Mouse (Mus musculus) heart, embryonic 14.5 days (tissue): ENCODE results near the gene Gpr4. TPM values are rescaled to one million over a fixed set of nuclear protein-coding genes. Genes with fewer than 3 reads are reported as not detected.

Experiments
- ATAC-seq: fragments of 200-750 bp; cut with Nextera tagmentation; 2 replicates; pipeline ENCODE4 v1.8.0; 2017; ENCODE audit warnings: low read depth, moderate TSS enrichment; ENCODE audit not compliant: insufficient number of reproducible peaks, insufficient read depth, low FRiP score
- H3K27ac ChIP-seq, 2 experiments: fragments of 200-500 bp in 1 of 2; fragments of 300-500 bp in 1 of 2; sonication (generic) in 1 of 2; replicated peaks in 1 of 2; 2 replicates each; pipeline ENCODE4 v1.5.1; 2012 to 2014; ENCODE audit warnings: low read depth in 2 of 2, low read length in 2 of 2, control low read depth in 1 of 2, mild to moderate bottlenecking in 1 of 2, mixed read lengths in 1 of 2; ENCODE audit not compliant: control insufficient read depth in 1 of 2, insufficient read depth in 1 of 2
- H3K27me3 ChIP-seq: fragments of 300-500 bp; sonication (generic); 2 replicates; pipeline ENCODE4 v1.6.1; 2014; ENCODE audit warnings: mild to moderate bottlenecking, low read length, control low read depth; ENCODE audit not compliant: control insufficient read depth, insufficient read depth
- H3K36me3 ChIP-seq: fragments of 300-500 bp; sonication (generic); 2 replicates; pipeline ENCODE4 v1.6.1; 2014; ENCODE audit warnings: mild to moderate bottlenecking, control low read depth, low read length, mixed read lengths; ENCODE audit not compliant: control insufficient read depth, insufficient read depth
- H3K4me1 ChIP-seq, 2 experiments: fragments of 200-500 bp in 1 of 2; fragments of 300-500 bp in 1 of 2; sonication (generic) in 1 of 2; 2 replicates each; pipeline ENCODE4 v1.6.1; 2012 to 2014; ENCODE audit warnings: low read length in 2 of 2, control low read depth in 1 of 2, mixed read lengths in 1 of 2; ENCODE audit not compliant: control insufficient read depth in 2 of 2, insufficient read depth in 2 of 2
- H3K4me2 ChIP-seq: fragments of 300-500 bp; sonication (generic); 2 replicates; pipeline ENCODE4 v1.6.1; 2014; ENCODE audit warnings: mild to moderate bottlenecking, low read length
- H3K4me3 ChIP-seq, 2 experiments: fragments of 200-500 bp in 1 of 2; fragments of 300-500 bp in 1 of 2; sonication (generic) in 1 of 2; 2 replicates each; pipeline ENCODE4 v1.5.1; 2012 to 2014; ENCODE audit warnings: low read length in 2 of 2, mild to moderate bottlenecking in 2 of 2, control low read depth in 1 of 2, low read depth in 1 of 2, moderate library complexity in 1 of 2; ENCODE audit not compliant: control insufficient read depth in 1 of 2, insufficient read depth in 1 of 2
- H3K9ac ChIP-seq: fragments of 300-500 bp; sonication (generic); 2 replicates; pipeline ENCODE4 v1.6.1; 2014; ENCODE audit warnings: mild to moderate bottlenecking, low read length
- H3K9me3 ChIP-seq: fragments of 300-500 bp; sonication (generic); 2 replicates; pipeline ENCODE4 v1.6.1; 2016; ENCODE audit warnings: low read length, control low read depth; ENCODE audit not compliant: control insufficient read depth
- WGBS: fragments of 180-500 bp; shearing (Covaris S2); extraction: QIAGEN DNeasy Blood & Tissue Kit; methylation state at CpG from one replicate; pipeline ENCODE4 v1.1.7; 2014; 5-methylcytosine and 5-hydroxymethylcytosine counted together
- polyA plus RNA-seq: library from polyadenylated mRNA; unstranded; fragments of >200 nt; fragmentation: Nextera tagmentation; extraction: Ambion mirVana; gene quantifications from 2 replicates; pipeline ENCODE4 v1.2.1, GENCODE M21; 2014

The Gpr4 gene
- polyA plus RNA-seq, 1 experiment from 2014 or later, result 1.6 TPM

DNA sequence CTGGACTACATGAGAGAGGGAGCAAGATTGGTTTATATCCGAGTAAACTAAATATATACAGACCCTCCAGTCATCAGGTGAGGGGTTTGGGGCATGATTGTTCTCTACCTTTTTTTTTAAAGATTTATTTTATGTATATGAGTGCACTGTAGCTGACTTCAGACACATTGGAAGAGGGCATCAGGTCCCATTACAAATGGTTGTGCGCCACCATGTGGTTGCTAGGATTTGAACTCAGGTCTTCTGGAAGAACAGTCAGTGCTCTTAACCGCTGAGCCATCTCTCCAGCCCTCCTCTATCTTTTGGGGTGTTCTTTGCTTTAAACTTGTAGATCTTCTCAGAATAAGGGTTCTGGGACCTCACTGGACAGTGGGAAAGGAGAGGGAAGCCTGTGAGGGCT lies 7.7 kb downstream of the Gpr4 start:
- WGBS, result 65% methylated on average over 3 of the region's 3 CpGs
- H3K4me2 ChIP-seq, result no peak overlapping the region
- no peak for ATAC-seq
- H3K4me1 ChIP-seq, result no peaks in the 10 kb centered on the region; a peak in 1 of 4 replicates
- H3K4me3 ChIP-seq, result no peak overlapping the region
- H3K27ac ChIP-seq, result no peak overlapping the region
- no peaks in the 10 kb centered on the region for H3K27me3 ChIP-seq
- no peak overlapping the region for H3K9ac ChIP-seq
- no peaks in the 10 kb centered on the region for H3K9me3 ChIP-seq
- H3K36me3 ChIP-seq, result peaks cover under 1% of the 10 kb centered on the region; the same call in 1 of the 2 replicates

DNA sequence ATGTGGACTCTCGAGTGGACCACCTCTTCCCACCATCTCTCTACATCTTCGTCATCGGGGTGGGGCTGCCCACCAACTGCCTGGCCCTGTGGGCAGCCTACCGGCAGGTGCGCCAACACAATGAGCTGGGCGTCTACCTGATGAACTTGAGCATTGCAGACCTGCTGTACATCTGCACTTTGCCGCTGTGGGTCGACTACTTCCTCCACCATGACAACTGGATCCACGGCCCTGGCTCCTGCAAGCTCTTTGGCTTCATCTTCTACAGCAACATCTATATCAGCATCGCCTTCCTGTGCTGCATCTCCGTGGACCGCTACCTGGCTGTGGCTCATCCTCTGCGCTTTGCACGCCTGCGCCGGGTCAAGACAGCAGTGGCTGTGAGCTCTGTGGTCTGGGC lies 9.9 kb downstream of the Gpr4 start:
- no peak overlapping the region for H3K4me2 ChIP-seq
- peaks cover 8% of the 10 kb centered on the region for H3K36me3 ChIP-seq
- H3K9me3 ChIP-seq, result no peaks in the 10 kb centered on the region
- ATAC-seq, result no peak
- WGBS, result 92% methylated on average over 16 of the region's 16 CpGs
- H3K27ac ChIP-seq, result no peak overlapping the region
- H3K27me3 ChIP-seq, result no peaks in the 10 kb centered on the region
- H3K4me3 ChIP-seq, result no peak overlapping the region
- no peak overlapping the region for H3K9ac ChIP-seq
- H3K4me1 ChIP-seq, result peaks cover 5 to 6% of the 10 kb centered on the region in 2 experiments

DNA sequence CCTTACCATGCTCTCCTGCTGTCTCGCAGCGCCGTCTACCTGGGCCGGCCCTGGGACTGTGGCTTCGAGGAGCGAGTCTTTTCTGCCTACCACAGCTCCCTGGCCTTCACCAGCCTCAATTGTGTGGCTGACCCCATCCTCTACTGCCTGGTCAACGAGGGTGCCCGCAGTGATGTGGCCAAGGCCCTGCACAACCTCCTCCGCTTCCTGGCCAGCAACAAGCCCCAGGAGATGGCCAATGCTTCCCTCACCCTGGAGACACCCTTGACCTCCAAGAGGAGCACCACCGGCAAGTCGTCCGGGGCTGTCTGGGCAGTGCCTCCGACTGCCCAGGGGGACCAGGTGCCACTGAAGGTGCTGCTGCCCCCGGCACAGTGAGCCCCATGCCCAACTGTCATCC lies 10.5 kb downstream of the Gpr4 start:
- Histone ChIP-seq H3K4me3 (no peak overlapping the region), H3K4me1 (peaks cover 5 to 6% of the 10 kb centered on the region in 2 experiments), H3K9me3 (no peaks in the 10 kb centered on the region), H3K36me3 (peaks cover 8% of the 10 kb centered on the region), H3K27me3 (no peaks in the 10 kb centered on the region), H3K27ac (no peak overlapping the region), H3K9ac (no peak overlapping the region), H3K4me2 (no peak overlapping the region)
- ATAC-seq, result no peak
- WGBS, result 89% methylated on average over 14 of the region's 14 CpGs

DNA sequence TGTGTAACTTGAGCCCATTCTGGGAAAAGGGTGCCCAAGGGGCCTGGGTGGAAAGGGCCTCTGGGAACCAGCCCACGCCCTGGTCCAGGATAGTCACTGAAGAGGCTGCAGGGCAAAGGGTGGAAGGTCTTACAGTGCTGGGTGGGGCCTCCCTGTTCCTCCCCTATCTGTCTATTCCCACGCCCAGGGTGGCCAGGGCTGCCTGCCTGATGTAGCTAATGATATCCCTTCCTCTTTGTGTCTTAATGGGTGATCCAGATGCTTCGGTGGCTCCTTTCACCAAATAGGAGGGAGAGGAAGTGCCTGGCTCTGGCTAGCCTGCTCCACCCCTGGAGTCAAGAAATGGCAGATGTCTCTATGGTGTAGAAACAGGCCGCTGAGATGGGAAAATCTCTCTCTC lies 12.6 kb downstream of the Gpr4 start:
- Histone ChIP-seq H3K27me3 (no peaks in the 10 kb centered on the region), H3K9me3 (no peaks in the 10 kb centered on the region), H3K4me1 (peaks cover 7 to 14% of the 10 kb centered on the region in 2 experiments), H3K9ac (no peak overlapping the region), H3K36me3 (peaks cover 8% of the 10 kb centered on the region), H3K4me2 (no peak overlapping the region), H3K4me3 (no peak overlapping the region), H3K27ac (no peak overlapping the region)
- no peak for ATAC-seq
- 77% methylated on average over 4 of the region's 4 CpGs for WGBS

DNA sequence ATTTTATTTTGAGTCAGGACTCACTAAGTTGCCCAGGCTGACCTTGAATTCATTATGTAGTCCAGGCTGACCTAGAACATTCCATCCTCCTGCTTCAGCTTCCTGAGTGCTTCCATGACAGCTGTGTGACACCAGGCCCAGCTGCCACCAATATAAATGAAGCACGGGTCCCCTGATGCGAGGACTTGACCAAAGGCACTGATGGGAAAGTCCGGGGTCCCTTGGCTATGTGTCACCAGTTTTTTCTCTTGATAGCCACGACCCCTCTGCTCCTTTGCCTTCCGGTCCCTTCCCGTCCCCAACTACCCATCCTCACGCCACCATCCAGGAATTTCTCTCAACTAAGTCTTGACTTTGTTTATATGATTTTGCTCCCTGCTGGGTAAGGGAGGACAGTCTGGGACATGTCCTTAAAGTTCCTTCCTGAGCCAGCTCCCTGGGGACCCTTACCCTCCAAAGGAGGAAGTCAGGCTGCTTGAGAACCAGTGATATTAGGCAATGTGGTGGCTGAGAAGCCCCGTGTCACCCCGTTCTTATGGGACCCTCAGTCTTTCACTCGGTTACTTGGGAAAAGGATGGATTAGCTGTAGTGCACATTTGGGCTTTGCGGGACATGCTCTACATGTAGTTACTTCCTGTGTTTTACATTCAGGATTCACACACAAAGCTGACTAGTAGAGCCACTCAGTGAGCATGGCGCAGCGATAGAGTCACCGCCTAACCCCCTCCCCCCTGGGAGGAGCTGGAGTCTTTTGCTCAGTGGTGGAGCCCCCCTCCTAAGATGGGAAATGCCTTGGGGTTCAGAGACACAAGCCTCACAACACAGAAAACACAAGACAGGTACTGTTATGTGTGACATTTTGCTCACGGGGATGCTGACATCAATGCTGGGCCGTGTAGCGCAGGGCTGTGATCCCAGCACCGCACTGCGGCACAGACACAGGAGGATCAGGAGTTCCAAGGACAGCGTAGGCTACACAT lies 14.8 kb downstream of the Gpr4 start:
- WGBS, result 17% methylated on average over 20 of the region's 20 CpGs

DNA sequence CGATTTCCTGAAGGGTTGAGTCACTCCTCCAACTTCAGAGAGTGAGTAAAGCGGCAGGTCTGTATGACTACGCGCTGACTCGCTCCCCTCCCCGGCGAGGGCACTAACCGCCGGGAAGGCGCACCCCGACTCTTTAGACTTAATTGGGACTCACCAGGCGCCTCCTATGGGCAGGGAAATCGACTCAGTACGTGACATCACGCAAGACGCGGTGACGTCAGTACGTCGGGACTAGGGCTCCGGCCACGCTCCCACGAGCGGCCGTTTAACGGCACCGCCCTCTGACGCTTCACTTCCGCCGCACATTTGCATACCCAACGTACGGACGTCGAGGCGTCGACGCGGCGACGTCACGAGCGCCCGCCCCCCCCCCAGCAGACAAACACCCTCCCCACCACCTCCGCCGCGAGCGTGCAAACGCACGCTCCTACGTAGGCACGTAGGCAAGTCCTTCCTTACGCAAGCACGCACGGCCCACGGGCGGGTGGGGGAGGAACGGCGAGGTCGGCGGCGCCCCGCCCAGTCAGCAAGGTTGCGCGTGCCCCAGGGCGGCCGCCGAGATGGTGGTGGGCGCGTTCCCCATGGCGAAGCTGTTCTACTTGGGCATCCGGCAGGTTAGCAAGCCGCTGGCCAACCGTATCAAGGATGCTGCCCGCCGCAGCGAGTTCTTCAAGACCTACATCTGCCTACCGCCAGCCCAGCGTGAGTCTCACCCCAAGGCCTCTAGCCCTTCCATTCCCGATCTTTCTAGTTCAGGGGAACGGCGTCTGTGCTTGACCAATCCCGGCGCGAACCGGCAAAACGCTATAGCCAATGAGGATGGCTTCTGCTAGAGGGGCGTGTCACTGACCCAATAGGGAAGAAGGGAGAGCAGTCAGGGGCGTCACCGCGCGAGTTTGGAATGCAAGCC lies 15.8 kb downstream of the Gpr4 start, which contains the start of gene Opa3:
Opa3 (plus strand) TSS at position 452 of the 910 bp plus-strand sequence.
- peak within 1 kb of the TSS; percentile 89 for H3K9ac ChIP-seq
- no peaks in the 10 kb centered on the region for H3K9me3 ChIP-seq
- peak within 1 kb of the TSS; percentile 99 to 100 for H3K27ac ChIP-seq
- peak within 1 kb of the TSS; percentile 84 for H3K4me2 ChIP-seq
- no peaks in the 10 kb centered on the region for H3K27me3 ChIP-seq
- ATAC-seq, result peak; percentile 94
- H3K4me3 ChIP-seq, result peak within 1 kb of the TSS; percentile 75 to 76
- peaks cover 16% of the 10 kb centered on the region for H3K36me3 ChIP-seq
- peaks cover 7 to 17% of the 10 kb centered on the region in 2 experiments for H3K4me1 ChIP-seq
- under 1% methylated on average over 89 of the region's 91 CpGs for WGBS

More for the DNA sequence above, 14.8 kb downstream of the Gpr4 start:
- ATAC-seq, result peak; percentile 18; the same call in 1 of the 2 replicates
- H3K9me3 ChIP-seq, result no peaks in the 10 kb centered on the region
- no peaks in the 10 kb centered on the region for H3K27me3 ChIP-seq
- peaks cover 7 to 14% of the 10 kb centered on the region in 2 experiments for H3K4me1 ChIP-seq
- peak overlapping the region; percentile 80 for H3K4me2 ChIP-seq
- peak overlapping the region; percentile 89 for H3K9ac ChIP-seq
- peak overlapping the region; percentile 91 to 100 for H3K27ac ChIP-seq
- H3K4me3 ChIP-seq, result peak overlapping the region; percentile 71 to 76
- H3K36me3 ChIP-seq, result peaks cover 16% of the 10 kb centered on the region

DNA sequence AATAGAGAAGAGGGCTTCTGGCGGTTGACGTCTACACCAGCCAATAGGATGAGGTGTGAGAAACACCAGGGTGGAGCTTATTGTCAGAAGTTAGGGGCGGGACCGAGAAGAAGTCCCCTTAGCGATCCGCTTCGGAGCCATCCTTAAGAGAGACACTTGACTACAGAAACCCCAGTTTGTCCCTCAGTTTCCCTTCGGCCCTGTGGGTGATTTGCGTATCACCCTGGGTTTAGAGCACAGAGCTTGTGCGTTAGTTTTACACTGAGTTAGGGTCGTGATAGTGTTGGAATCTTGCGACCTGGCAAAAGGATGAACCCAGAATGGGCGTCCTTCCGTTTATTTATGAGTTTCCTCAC lies 16.4 kb downstream of the Gpr4 start:
- Histone ChIP-seq H3K4me1 (peaks cover 7 to 17% of the 10 kb centered on the region in 2 experiments), H3K27ac (peak overlapping the region; percentile 68 to 79), H3K4me3 (peak overlapping the region; percentile 75 to 76), H3K9me3 (no peaks in the 10 kb centered on the region), H3K9ac (peak overlapping the region; percentile 83), H3K36me3 (peaks cover 16% of the 10 kb centered on the region), H3K4me2 (peak overlapping the region; percentile 84), H3K27me3 (no peaks in the 10 kb centered on the region)
- no peak for ATAC-seq
- under 1% methylated on average over 14 of the region's 14 CpGs for WGBS
